Mouse (Mus musculus) erythroblast, embryonic 14.5 days (primary cell): ENCODE data around the gene Ctu2. TPM values are rescaled to one million over a fixed set of nuclear protein-coding genes. Genes with fewer than 3 reads are reported as not detected.

Source experiments
- H3K27me3 ChIP-seq: 2 replicates; pipeline ENCODE4 v1.6.1; 2012; ENCODE audit warnings: inconsistent platforms; ENCODE audit not compliant: control insufficient read depth
- H3K36me3 ChIP-seq: 2 replicates; pipeline ENCODE4 v1.6.1; 2012; ENCODE audit warnings: mild to moderate bottlenecking, inconsistent platforms; ENCODE audit not compliant: control insufficient read depth
- H3K4me1 ChIP-seq: 2 replicates; pipeline ENCODE4 v1.6.1; 2012; ENCODE audit warnings: inconsistent platforms; ENCODE audit not compliant: control insufficient read depth
- H3K4me3 ChIP-seq: replicated peaks from 2 replicates; pipeline ENCODE3; 2012; ENCODE audit warnings: moderate library complexity, mild to moderate bottlenecking, inconsistent platforms
- H3K9me3 ChIP-seq: 2 replicates; pipeline ENCODE4 v1.6.1; 2012; ENCODE audit warnings: low read length, inconsistent platforms, mixed read lengths; ENCODE audit not compliant: control insufficient read depth
- GATA1 ChIP-seq: IDR thresholded peaks from 2 replicates; pipeline ENCODE4 v1.6.1; 2012; ENCODE audit warnings: low read length, inconsistent platforms, mixed read lengths
- TAL1 ChIP-seq: IDR thresholded peaks from 3 replicates; pipeline ENCODE4 v1.6.1; 2012; ENCODE audit warnings: low read length, inconsistent platforms, mixed read lengths
- polyA plus RNA-seq: library from polyadenylated mRNA; stranded (reverse); fragments of >175 nt; gene quantifications from 2 replicates; pipeline ENCODE4 v1.2.3, GENCODE M21; 2012

Ctu2 gene
- polyA plus RNA-seq, 1 experiment: 1.2 TPM

DNA sequence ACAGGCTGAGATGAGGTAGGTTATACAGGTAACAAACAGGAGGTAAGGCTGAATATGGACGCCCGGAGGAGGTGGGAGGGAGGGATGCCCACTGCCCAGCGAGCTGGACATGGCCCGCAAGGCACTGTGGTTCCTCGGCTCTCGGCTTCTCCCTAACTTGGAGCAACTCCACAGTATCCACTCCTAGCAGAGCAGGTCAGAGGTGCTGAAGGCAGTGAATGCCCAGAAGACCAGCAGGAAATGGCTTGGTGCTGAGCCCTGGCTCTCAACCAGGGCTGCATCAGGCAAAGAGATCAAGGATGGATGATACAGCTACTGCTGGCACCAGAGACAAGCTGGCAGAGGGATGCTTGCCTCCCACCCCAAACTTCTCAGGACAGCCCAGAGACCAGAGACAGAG is 48.6 kb downstream of the Ctu2 start:
- H3K4me1 ChIP-seq: peaks cover 90% of the 10 kb centered on the region
- H3K4me3 ChIP-seq: peak overlapping the region; percentile 45
- peaks cover 92% of the 10 kb centered on the region for H3K36me3 ChIP-seq
- no peaks in the 10 kb centered on the region for H3K27me3 ChIP-seq
- peaks cover 3% of the 10 kb centered on the region; the same call in 1 of the 2 replicates for H3K9me3 ChIP-seq
- TF ChIP-seq TAL1 (no peak), GATA1 (no peak)

- peaks cover 88% of the 10 kb centered on the region for H3K4me1 ChIP-seq
- H3K9me3 ChIP-seq: peaks cover 3% of the 10 kb centered on the region; the same call in 1 of the 2 replicates
- H3K27me3 ChIP-seq: no peaks in the 10 kb centered on the region
- H3K4me3 ChIP-seq: peak overlapping the region; percentile 45
- H3K36me3 ChIP-seq: peaks cover 91% of the 10 kb centered on the region
- TF ChIP-seq GATA1 (peak; percentile 57), TAL1 (no peak)
Observed at GRCm38 (mm10) chr8:122525004-122525403, 49.1 kb downstream of the Ctu2 start.

- peaks cover 86% of the 10 kb centered on the region for H3K4me1 ChIP-seq
- peaks cover 91% of the 10 kb centered on the region for H3K36me3 ChIP-seq
- H3K27me3 ChIP-seq: no peaks in the 10 kb centered on the region
- H3K9me3 ChIP-seq: peaks cover 3% of the 10 kb centered on the region; the same call in 1 of the 2 replicates
- no peak overlapping the region for H3K4me3 ChIP-seq
- TF ChIP-seq TAL1 (no peak), GATA1 (no peak)
Observed at GRCm38 (mm10) chr8:122526084-122526483, 50.1 kb downstream of the Ctu2 start.

DNA sequence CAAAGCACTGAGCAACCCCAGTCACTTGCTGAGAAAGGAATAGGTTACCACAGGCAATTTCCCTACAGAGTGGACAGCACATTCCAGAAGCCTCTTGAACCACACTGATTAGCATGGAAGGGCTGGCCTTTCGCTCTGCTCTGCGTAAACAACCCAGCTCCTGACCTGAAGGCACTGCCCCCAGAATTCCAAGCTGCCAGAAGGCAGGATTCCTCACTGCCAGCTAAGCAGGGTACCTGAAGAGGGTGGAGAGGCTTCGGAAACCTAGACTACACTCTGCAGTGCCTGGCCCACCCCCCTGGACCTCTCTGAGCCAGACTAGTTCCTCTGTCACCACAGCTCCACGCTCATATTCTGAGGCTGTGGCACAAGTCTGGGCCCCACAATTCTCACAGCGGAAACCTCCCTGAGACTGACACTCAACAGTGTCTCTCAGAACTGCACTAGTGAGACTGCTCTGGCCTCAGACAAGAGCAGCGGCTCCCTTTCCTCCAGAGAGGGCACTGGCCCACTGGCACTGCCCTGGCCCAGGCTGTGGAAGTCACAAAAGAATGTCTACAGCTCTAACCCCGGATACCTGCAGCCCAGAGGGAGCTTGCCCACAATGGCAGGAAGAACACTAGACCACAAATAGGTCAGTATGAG is 50.7 kb downstream of the Ctu2 start:
- TF ChIP-seq GATA1 (no peak), TAL1 (no peak)
- H3K4me3 ChIP-seq: no peak overlapping the region
- H3K36me3 ChIP-seq: peaks cover 96% of the 10 kb centered on the region
- H3K4me1 ChIP-seq: peaks cover 91% of the 10 kb centered on the region
- H3K9me3 ChIP-seq: peaks cover 3% of the 10 kb centered on the region; the same call in 1 of the 2 replicates
- H3K27me3 ChIP-seq: no peaks in the 10 kb centered on the region

DNA sequence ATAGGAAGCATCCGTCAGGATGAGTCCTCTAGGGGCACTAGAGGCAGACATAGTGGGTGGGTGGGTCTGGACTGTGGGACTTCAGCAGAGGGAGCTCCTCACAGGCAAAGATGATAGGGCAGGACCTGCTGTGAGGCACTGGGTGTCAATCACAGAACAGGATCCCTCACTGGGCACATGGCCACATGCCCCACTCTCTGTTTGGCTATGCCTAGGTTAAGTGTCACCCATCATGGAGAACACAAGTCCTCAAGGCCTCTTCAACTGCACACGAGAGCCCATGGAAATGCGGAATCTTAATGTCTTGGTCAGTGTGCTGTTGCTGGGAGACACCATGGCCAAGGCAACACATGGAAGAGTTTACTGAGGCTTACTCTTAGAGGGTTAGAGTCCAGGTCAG is 52.0 kb downstream of the Ctu2 start:
- no peak overlapping the region for H3K4me3 ChIP-seq
- no peaks in the 10 kb centered on the region for H3K27me3 ChIP-seq
- peaks cover 98% of the 10 kb centered on the region for H3K36me3 ChIP-seq
- TF ChIP-seq GATA1: no peak
- no peak for TF ChIP-seq TAL1
- peaks cover 3% of the 10 kb centered on the region; the same call in 1 of the 2 replicates for H3K9me3 ChIP-seq
- peaks cover 92% of the 10 kb centered on the region for H3K4me1 ChIP-seq

- Histone ChIP-seq H3K4me1 (peaks cover 88% of the 10 kb centered on the region), H3K36me3 (peaks cover 98% of the 10 kb centered on the region)
- TF ChIP-seq TAL1: no peak
- TF ChIP-seq GATA1: no peak
Observed at GRCm38 (mm10) chr8:122529159-122529558, 53.2 kb downstream of the Ctu2 start.

GRCm38 (mm10) chr8:122531312-122531711 is 55.4 kb downstream of the Ctu2 start:
- H3K4me1 ChIP-seq: peaks cover 85% of the 10 kb centered on the region
- H3K4me3 ChIP-seq: no peak overlapping the region
- H3K36me3 ChIP-seq: peaks cover 95% of the 10 kb centered on the region
- H3K9me3 ChIP-seq: peaks cover 3% of the 10 kb centered on the region; the same call in 1 of the 2 replicates
- no peak for TF ChIP-seq GATA1
- TF ChIP-seq TAL1: no peak
- H3K27me3 ChIP-seq: no peaks in the 10 kb centered on the region

More at GRCm38 (mm10) chr8:122529159-122529558, 53.2 kb downstream of the Ctu2 start:
- Histone ChIP-seq H3K9me3 (peaks cover 3% of the 10 kb centered on the region; the same call in 1 of the 2 replicates), H3K4me3 (no peak overlapping the region), H3K27me3 (no peaks in the 10 kb centered on the region)

Other genes starting within 250 kb of the Ctu2 start
- gene Zfpm1, start 194.0 kb upstream of the Ctu2 start, polyA plus RNA-seq: 331 and 361 TPM in 2 replicates
- gene Trhr2, start 115.4 kb upstream of the Ctu2 start, polyA plus RNA-seq: not detected in 2 replicates
- 10.0 and 10.5 TPM in 2 replicates for gene Zc3h18, start 99.5 kb upstream of the Ctu2 start, polyA plus RNA-seq
- not detected in 2 replicates for gene Il17c, start 54.1 kb upstream of the Ctu2 start, polyA plus RNA-seq
- gene Cyba, start 43.2 kb upstream of the Ctu2 start, polyA plus RNA-seq: 5.9 and 9.0 TPM in 2 replicates
- gene Mvd, start 32.7 kb upstream of the Ctu2 start, polyA plus RNA-seq: 0.17 and 0.19 TPM in 2 replicates
- gene Snai3, start 15.4 kb upstream of the Ctu2 start, polyA plus RNA-seq: not detected in 2 replicates
- gene Rnf166, start 79 bp upstream of the Ctu2 start, polyA plus RNA-seq: 1.7 and 1.8 TPM in 2 replicates
- 22.2 and 31.8 TPM in 2 replicates for gene Piezo1, start 75.2 kb downstream of the Ctu2 start, polyA plus RNA-seq
- 94.9 and 97.5 TPM in 2 replicates for gene Cdt1, start 91.9 kb downstream of the Ctu2 start, polyA plus RNA-seq
- gene Aprt, start 100.8 kb downstream of the Ctu2 start, polyA plus RNA-seq: 4.8 and 8.0 TPM in 2 replicates
- gene Galns, start 135.3 kb downstream of the Ctu2 start, polyA plus RNA-seq: 0.07 and 0.08 TPM in 2 replicates
- gene Trappc2l, start 135.5 kb downstream of the Ctu2 start, polyA plus RNA-seq: 0.16 and 0.80 TPM in 2 replicates
- not detected in 2 replicates for gene Pabpn1l, start 146.6 kb downstream of the Ctu2 start, polyA plus RNA-seq
- gene Cbfa2t3, start 223.0 kb downstream of the Ctu2 start, polyA plus RNA-seq: 6.1 and 8.9 TPM in 2 replicates